Mouse (Mus musculus): Measurements from ENCODE around the gene Gm14124. TPM values are rescaled to one million over a fixed set of nuclear protein-coding genes. Genes with fewer than 3 reads are reported as not detected.

Gm14124 gene
- not detected in 2 replicates for polyA plus RNA-seq (2012; rRNA removed; ENCODE audit: low replicate concordance)

DNA sequence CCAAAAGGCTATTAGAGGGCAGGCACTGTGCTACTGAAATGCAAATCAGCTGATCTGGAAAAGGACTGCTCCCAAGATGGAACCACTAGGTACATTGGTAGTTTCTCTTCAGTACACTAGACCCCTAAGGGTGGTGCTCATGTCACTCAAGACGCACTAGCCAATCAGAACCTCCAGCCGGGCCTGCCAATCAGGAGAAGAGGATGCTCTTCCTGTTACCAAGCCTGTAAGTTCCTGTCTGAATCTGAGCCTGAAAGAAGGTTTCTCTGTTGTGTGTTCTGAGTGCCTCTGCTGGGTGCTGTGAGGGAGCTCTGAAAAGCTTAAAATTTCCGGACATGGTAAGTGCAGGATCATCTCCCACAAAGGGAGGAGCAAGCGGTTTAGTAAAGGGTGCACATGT, at the start of gene Gm14124:
Gene Gm14124 (plus strand): TSS at position 227 of the 400 bp plus-strand sequence.

DNA sequence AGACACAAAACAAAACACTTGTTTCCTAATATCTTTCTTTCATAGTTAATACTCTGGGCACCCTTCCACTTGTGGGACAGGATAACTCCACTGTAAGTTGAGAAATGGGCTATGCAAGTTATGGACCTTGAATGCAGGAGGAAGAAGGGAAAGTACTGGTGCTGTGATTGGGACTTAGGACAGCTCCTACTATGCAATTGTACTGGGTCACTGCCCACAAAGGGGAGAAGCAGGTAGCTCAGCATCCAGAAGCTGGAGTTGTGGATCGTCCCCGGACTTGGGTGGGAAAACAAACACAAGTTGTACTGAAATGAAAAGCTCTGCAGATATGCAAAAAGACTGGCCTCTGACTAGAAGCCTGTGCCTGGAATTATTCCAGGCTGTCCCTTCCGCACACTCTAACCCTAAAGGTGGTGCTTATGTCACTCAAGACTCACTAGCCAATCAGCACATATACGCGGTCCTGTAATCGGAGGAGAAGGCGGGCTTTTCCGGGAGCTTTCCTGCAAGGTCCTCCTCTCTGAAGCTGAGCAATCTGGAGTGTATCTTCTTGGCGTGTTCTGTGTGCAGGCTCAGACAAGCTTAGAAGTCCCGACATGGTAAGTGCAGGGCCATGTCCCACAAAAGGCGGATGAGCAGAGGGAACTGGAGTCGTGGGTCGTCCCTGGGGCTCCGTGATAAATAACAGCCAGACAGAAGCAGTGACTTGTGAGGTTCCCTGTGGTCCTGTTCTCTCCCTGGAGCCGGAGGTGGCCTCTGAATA, 39.5 kb upstream of the Gm14124 start, which contains the start of gene Zfp937:
Gene Zfp937 (plus strand): TSS at position 474 of the 763 bp plus-strand sequence.

DNA sequence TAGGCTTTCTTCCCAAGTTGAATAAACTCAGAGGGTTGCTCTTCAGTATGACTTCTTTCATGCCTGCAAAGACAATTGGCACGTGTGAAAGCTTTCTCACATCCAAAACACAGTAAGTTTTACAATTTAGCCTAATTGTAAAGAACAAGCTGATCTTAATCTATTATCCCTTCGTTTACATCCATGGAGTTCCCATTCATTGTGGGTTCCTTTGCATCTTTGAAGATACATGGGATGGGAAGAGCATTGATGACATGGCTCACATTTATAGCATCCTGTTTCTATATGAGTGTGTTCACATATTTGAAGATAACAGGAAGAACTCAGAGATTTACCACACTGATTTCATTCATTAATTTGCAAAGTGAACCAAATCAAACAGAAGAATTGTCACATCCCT, 1.8 kb upstream of the Gm14124 start, which contains the start of gene Gm21994:
Gene Gm21994 (minus strand): TSS at position 101 of the 400 bp plus-strand sequence.

Other genes with a start within 250 kb of the Gm14124 start
- 2.4 and 2.6 TPM in 2 replicates for gene Zfp120, start 120.8 kb upstream of the Gm14124 start, polyA plus RNA-seq (2012; rRNA removed; ENCODE audit: low replicate concordance)
- gene Gm10770, start 77.8 kb upstream of the Gm14124 start, polyA plus RNA-seq (2012; rRNA removed; ENCODE audit: low replicate concordance) = not detected in 2 replicates
- gene Gm14139, start 75.8 kb upstream of the Gm14124 start, polyA plus RNA-seq (2012; rRNA removed; ENCODE audit: low replicate concordance) = not detected in 2 replicates
- 0.53 and 1.3 TPM in 2 replicates for gene Zfp937, start 39.4 kb upstream of the Gm14124 start, polyA plus RNA-seq (2012; rRNA removed; ENCODE audit: low replicate concordance)
- 0.40 and 0.58 TPM in 2 replicates for gene Gm21994, start 1.9 kb upstream of the Gm14124 start, polyA plus RNA-seq (2012; rRNA removed; ENCODE audit: low replicate concordance)
- gene Gm10130, start 66.2 kb downstream of the Gm14124 start, polyA plus RNA-seq (2012; rRNA removed; ENCODE audit: low replicate concordance) = not detected in 2 replicates
- 2.2 and 3.1 TPM in 2 replicates for gene 3300002I08Rik, start 105.2 kb downstream of the Gm14124 start, polyA plus RNA-seq (2012; rRNA removed; ENCODE audit: low replicate concordance)
- 0.27 and 0.55 TPM in 2 replicates for gene Zfp442, start 194.0 kb downstream of the Gm14124 start, polyA plus RNA-seq (2012; rRNA removed; ENCODE audit: low replicate concordance)
- 0.04 TPM in 1 of 2 replicates, not detected in the other for gene Zfp345, start 227.6 kb downstream of the Gm14124 start, polyA plus RNA-seq (2012; rRNA removed; ENCODE audit: low replicate concordance)

All from subcutaneous adipose tissue, adult 2 months (tissue).